Mouse (Mus musculus) heart, embryonic 16.5 days (tissue): ENCODE results near the gene Lin28a. TPM values are rescaled to one million over a fixed set of nuclear protein-coding genes. Genes with fewer than 3 reads are reported as not detected.
A peak's percentile ranks its signal among the peaks of the same experiment; 100 is the strongest.

Source experiments
- ATAC-seq: fragments of 200-750 bp; cut with Nextera tagmentation; replicated peaks from 2 replicates; pipeline ENCODE4 v1.8.0; 2017; ENCODE audit warnings: moderate number of reproducible peaks; ENCODE audit not compliant: insufficient read depth, low FRiP score; ENCODE audit errors: extremely low read depth
- H3K27ac ChIP-seq: fragments of 300-500 bp; sonication (generic); 2 replicates; pipeline ENCODE4 v1.5.1; 2014; ENCODE audit warnings: mild to moderate bottlenecking, low read length, control low read depth, moderate library complexity
- H3K27me3 ChIP-seq: fragments of 300-500 bp; sonication (generic); 2 replicates; pipeline ENCODE4 v1.6.1; 2014; ENCODE audit warnings: low read length, mixed read lengths; ENCODE audit not compliant: control insufficient read depth, insufficient read depth
- H3K36me3 ChIP-seq: fragments of 300-500 bp; sonication (generic); 2 replicates; pipeline ENCODE4 v1.6.1; 2014; ENCODE audit not compliant: control insufficient read depth, insufficient read depth
- H3K4me1 ChIP-seq: fragments of 300-500 bp; sonication (generic); 2 replicates; pipeline ENCODE4 v1.6.1; 2014; ENCODE audit warnings: low read length, mixed read lengths; ENCODE audit not compliant: control insufficient read depth, insufficient read depth
- H3K4me2 ChIP-seq: fragments of 300-500 bp; sonication (generic); 2 replicates; pipeline ENCODE4 v1.6.1; 2014; ENCODE audit warnings: low read depth, mild to moderate bottlenecking, control low read depth, low read length
- H3K4me3 ChIP-seq: fragments of 300-500 bp; sonication (generic); 2 replicates; pipeline ENCODE4 v1.5.1; 2014; ENCODE audit warnings: mild to moderate bottlenecking, control low read depth, low read length
- H3K9ac ChIP-seq: fragments of 300-500 bp; sonication (generic); 2 replicates; pipeline ENCODE4 v1.6.1; 2014; ENCODE audit warnings: low read length, control low read depth
- H3K9me3 ChIP-seq: fragments of 300-500 bp; sonication (generic); replicated peaks from 2 replicates; pipeline ENCODE4 v1.6.1; 2016; ENCODE audit warnings: low read length; ENCODE audit not compliant: control insufficient read depth
- WGBS: fragments of 180-500 bp; shearing (Covaris S2); extraction: QIAGEN DNeasy Blood & Tissue Kit; methylation state at CpG from one replicate; pipeline ENCODE4 v1.1.7; 2014; 5-methylcytosine and 5-hydroxymethylcytosine counted together
- polyA plus RNA-seq: library from polyadenylated mRNA; unstranded; fragments of >200 nt; fragmentation: Nextera tagmentation; extraction: Ambion mirVana; gene quantifications from 2 replicates; pipeline ENCODE4 v1.2.1, GENCODE M21; 2015

Lin28a gene
- 0.09 TPM in 1 of 2 replicates, not detected in the other for polyA plus RNA-seq

DNA sequence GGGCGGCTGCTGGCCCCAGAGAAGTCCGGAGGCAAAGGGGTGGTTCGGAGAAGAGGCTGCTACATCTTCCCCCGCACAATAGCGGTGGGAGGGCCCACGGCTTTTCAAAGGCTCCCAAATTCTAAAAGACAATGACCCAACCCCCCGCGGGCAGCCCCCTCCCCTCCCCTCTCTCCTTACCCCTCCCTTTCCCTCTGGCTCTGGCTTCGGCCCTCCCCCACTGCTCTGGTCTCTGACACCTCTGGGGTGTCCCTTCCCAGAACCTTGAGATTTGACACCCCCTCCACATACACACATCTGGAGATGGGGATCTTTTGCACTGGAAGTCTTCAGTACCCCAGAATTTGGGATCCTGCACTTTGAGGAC is at the start of gene Lin28a:
Gene Lin28a (minus strand): TSS at position 63 of the 367 bp plus-strand sequence.
- H3K27ac ChIP-seq, result no peak within 1 kb of the TSS
- H3K4me2 ChIP-seq, result peak within 1 kb of the TSS; percentile 40
- H3K4me3 ChIP-seq, result peak within 1 kb of the TSS; percentile 36
- peaks cover 9% of the 10 kb centered on the region for H3K4me1 ChIP-seq
- no peak for ATAC-seq
- peaks cover 47% of the 10 kb centered on the region for H3K27me3 ChIP-seq
- H3K36me3 ChIP-seq, result no peaks in the 10 kb centered on the region
- H3K9me3 ChIP-seq, result no peaks in the 10 kb centered on the region
- no peak within 1 kb of the TSS for H3K9ac ChIP-seq
- WGBS, result 1% methylated on average over 9 of the region's 9 CpGs

DNA sequence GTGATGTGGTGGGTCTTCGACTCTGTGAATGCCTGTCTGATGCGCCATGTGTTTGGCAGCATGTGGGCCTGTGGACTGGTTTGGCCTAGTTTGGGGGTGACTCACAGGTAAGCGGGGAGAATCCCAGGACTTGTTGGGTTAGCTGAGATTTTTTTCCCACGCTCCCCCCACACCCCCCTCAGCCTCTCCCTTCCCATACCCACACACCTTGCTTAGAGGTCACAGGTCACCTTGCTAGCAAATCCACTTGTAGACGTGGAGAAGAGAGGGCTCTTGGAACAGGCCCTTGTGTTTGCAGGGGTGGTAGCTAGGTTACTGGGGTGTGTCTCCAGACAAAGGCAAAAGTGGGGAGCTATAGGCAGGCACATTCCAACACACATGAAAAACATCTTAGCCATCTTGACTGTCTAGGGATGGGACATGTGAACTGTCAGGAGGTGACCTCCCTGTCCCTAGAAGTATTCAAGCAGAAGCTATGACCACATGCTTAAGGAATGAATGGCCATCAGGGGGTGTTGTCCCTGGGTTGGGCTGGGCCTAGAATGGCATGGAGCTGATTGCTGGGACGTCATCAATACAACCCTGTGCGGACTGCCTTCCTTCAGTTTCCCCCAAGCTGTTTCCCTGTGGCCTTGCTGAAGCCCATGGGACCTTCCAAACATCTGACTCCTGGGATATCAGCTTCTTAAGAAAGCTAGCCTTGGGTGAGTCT is 49.3 kb upstream of the Lin28a start:
- Histone ChIP-seq H3K27ac (no peak overlapping the region), H3K27me3 (peaks cover 9% of the 10 kb centered on the region), H3K4me3 (no peak overlapping the region), H3K4me1 (no peaks in the 10 kb centered on the region; the same call in 1 of the 2 replicates), H3K9ac (no peak overlapping the region), H3K36me3 (no peaks in the 10 kb centered on the region), H3K4me2 (no peak overlapping the region), H3K9me3 (no peaks in the 10 kb centered on the region)
- 84% methylated on average over 7 of the region's 7 CpGs for WGBS
- ATAC-seq, result no peak

DNA sequence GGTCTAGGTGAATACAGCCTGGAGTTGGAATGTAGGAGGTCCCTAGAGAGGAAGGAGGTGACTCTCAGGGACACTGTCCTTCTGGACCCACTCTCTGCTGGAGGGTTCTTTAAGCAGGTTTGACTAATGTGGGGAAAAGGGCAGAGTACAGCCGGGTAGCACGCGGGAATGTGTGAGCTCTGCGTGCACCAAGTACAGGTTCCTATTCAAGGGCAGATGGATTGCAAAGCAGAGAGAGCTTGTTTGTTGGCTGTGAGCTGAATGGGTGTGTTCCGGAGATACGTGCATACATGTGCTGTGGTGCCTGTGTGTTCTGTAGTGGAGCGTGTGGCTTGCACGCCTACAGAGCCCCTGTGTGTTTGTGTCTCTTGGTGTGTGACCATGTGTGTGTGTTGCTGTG is 48.7 kb upstream of the Lin28a start:
- Histone ChIP-seq H3K36me3 (no peaks in the 10 kb centered on the region), H3K9ac (no peak overlapping the region), H3K4me2 (no peak overlapping the region), H3K9me3 (no peaks in the 10 kb centered on the region), H3K27me3 (peaks cover 9% of the 10 kb centered on the region), H3K4me1 (no peaks in the 10 kb centered on the region; the same call in 1 of the 2 replicates), H3K27ac (no peak overlapping the region), H3K4me3 (no peak overlapping the region)
- no peak for ATAC-seq
- WGBS, result 92% methylated on average over 8 of the region's 8 CpGs

DNA sequence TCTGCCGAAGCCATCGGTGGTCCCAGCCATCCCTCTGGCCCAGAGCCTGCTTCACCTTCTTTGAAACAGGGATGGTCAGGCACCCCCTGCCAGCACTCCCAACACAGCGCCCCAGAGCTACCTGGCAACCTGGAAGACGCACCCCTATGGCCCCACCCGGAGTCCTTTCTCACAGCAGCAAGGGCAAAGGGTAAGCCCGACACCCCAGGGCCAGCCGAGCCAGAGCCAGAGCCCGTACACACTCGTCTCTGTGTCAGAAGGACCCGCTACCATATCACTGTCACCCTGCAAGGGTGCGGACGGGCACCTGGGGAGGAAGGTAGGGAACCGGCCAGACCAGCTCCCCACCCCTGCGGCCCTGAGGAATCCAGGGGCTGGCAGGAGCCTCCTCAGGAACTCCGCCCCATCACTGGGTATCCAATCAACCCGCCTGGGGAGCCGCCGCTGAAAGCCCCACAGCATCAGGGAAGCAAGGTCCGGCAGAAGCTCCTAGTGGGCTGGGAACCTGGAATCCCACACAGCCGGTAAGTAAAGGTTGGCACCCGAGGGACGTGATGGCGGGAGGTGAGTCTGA is 46.9 kb upstream of the Lin28a start:
- H3K4me3 ChIP-seq, result no peak overlapping the region
- no peak for ATAC-seq
- peak overlapping the region; percentile 5; the same call in 1 of the 2 replicates for H3K4me2 ChIP-seq
- H3K9me3 ChIP-seq, result no peaks in the 10 kb centered on the region
- no peaks in the 10 kb centered on the region; the same call in 1 of the 2 replicates for H3K4me1 ChIP-seq
- no peak overlapping the region for H3K9ac ChIP-seq
- H3K27ac ChIP-seq, result no peak overlapping the region
- 27% methylated on average over 23 of the region's 23 CpGs for WGBS
- H3K27me3 ChIP-seq, result peaks cover 9% of the 10 kb centered on the region
- no peaks in the 10 kb centered on the region for H3K36me3 ChIP-seq

DNA sequence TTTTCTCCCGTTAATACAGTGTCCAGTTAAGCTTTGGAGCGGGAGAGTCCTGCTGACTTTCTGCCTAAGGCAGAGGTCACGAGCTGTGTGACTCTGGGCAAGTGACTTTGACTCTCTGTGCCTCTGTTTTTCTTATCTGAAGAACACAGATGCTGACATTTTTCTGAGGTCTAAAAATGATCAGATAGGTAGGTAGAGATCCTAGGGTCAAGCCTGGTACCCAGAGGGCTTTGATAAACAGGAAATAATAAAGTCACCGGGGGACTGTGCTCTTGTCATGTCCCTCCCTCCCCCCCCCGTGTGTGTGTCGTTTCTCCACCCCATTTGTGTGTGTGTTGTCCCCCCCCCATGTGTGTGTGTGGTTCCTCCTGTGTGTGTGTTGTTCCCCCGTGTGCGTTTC is 43.9 kb upstream of the Lin28a start:
- 55% methylated on average over 8 of the region's 8 CpGs for WGBS
- peaks cover 12% of the 10 kb centered on the region for H3K27me3 ChIP-seq

DNA sequence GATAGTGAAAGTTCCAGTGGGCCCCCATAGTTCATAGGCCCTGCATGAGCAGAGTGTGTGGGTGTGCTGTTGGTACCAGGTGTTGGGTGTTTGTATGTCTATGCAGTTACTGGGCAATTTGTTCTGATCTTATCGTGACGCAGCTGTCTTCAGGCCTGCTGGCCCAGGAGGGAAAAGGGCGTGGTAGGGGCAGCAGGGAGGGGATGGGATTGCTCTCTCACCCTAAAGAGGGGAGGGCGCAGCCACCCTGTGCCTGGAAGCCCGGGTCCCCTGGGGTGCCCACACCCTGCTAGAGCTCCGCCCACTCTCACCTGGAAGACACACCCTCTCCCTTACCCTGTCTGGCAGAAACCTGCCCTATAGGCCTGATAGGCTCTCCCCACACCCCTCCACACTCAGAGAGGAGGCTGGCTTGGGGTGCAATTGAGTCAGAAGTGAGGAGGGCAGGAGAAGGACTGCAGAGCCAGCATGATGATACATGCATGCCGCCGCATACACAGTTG is 43.4 kb upstream of the Lin28a start:
- WGBS, result 49% methylated on average over 8 of the region's 8 CpGs
- H3K27me3 ChIP-seq, result peaks cover 12% of the 10 kb centered on the region
- ATAC-seq, result peak; percentile 15; the same call in 1 of the 2 replicates

More for the DNA sequence above, 43.9 kb upstream of the Lin28a start:
- Histone ChIP-seq H3K4me3 (no peak overlapping the region), H3K27ac (no peak overlapping the region), H3K9me3 (no peaks in the 10 kb centered on the region), H3K4me2 (no peak overlapping the region), H3K36me3 (no peaks in the 10 kb centered on the region), H3K4me1 (peaks cover 6% of the 10 kb centered on the region), H3K9ac (no peak overlapping the region)
- no peak for ATAC-seq

DNA sequence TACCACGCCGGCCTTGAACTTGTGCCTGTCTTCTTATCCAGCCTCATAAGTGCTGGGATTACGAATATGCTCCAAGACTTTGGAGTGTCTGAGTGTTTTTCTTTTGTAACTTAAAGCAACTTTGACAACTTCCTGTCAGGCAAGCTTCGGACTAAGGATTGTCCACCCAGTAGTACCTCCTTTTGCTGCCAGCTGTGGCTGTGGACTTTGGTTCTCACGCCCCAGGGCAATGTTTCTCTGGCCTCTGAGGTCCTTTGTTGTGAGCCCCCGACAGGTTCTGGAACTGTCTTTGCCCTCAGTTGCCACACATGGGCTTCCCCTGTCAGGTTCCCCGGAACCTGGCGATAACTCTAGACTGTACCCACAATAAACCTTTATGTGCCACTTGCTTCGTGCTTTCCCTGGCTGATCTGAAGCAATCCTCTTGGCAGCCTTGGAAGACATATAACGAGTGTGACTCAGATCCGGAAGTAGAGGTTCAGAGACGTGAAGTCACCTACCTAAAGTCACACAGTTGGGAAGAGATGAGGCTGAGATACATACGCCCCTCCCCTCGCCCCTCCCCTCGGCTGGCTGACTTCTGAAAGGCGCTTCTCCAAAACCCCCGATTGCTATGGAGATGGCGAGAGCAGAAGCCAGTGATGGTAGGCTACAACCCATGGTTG is 42.7 kb upstream of the Lin28a start:
- Histone ChIP-seq H3K4me1 (peaks cover 6% of the 10 kb centered on the region), H3K9ac (no peak overlapping the region), H3K9me3 (no peaks in the 10 kb centered on the region), H3K4me2 (no peak overlapping the region), H3K36me3 (no peaks in the 10 kb centered on the region), H3K27ac (peak overlapping the region; percentile 49), H3K4me3 (no peak overlapping the region), H3K27me3 (peaks cover 12% of the 10 kb centered on the region)
- 60% methylated on average over 18 of the region's 18 CpGs for WGBS
- ATAC-seq, result no peak

More for the DNA sequence above, 43.4 kb upstream of the Lin28a start:
- H3K4me1 ChIP-seq, result peaks cover 6% of the 10 kb centered on the region
- no peak overlapping the region; the same call in 1 of the 2 replicates for H3K27ac ChIP-seq
- H3K9ac ChIP-seq, result no peak overlapping the region
- no peaks in the 10 kb centered on the region for H3K9me3 ChIP-seq
- H3K4me2 ChIP-seq, result no peak overlapping the region
- no peaks in the 10 kb centered on the region for H3K36me3 ChIP-seq
- no peak overlapping the region for H3K4me3 ChIP-seq

DNA sequence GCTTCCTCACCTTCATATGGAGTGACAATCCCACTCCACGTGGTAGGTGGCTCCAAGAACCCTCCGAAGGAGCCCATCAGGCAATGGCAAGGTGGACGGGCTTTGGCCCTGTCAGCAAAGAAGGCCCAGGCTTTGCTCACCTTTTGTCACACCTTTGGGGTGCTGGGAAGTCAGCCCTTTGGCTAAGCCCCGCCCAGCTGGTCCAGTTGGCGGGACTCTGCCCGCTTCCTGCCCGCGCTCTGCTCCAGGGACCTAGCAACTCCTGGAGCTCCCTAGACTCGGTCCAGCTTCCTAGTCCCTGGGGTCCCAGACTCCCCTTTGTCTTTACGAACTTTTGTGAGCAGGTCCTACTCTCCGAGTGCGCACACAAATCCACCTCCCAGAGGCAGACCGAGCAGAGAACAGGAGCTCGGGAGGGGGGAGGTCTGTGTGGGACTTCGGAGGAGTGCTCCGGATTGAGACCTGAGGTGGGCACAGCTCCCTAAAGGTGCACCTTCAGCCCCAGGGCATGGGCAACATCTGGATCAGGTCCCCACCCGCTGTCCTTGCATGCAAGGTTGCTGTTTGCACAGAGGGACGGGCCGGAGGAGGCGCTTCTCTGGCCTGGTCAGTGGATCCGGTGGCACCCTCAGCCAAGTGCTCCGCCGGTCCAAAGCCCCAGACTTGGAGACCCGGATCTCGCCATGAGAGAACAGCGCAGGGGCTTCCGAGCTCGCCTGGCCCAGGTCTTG is 41.7 kb upstream of the Lin28a start, which contains the start of gene Crybg2:
Gene Crybg2 (plus strand): TSS at position 681 of the 731 bp plus-strand sequence.
- Histone ChIP-seq H3K27me3 (peaks cover 8% of the 10 kb centered on the region), H3K4me2 (no peak within 1 kb of the TSS), H3K4me1 (peaks cover 6% of the 10 kb centered on the region), H3K9ac (no peak within 1 kb of the TSS), H3K27ac (peak within 1 kb of the TSS; percentile 49), H3K4me3 (no peak within 1 kb of the TSS), H3K36me3 (no peaks in the 10 kb centered on the region), H3K9me3 (no peaks in the 10 kb centered on the region)
- 48% methylated on average over 28 of the region's 28 CpGs for WGBS
- ATAC-seq, result no peak
